In the genomic region with DNA sequence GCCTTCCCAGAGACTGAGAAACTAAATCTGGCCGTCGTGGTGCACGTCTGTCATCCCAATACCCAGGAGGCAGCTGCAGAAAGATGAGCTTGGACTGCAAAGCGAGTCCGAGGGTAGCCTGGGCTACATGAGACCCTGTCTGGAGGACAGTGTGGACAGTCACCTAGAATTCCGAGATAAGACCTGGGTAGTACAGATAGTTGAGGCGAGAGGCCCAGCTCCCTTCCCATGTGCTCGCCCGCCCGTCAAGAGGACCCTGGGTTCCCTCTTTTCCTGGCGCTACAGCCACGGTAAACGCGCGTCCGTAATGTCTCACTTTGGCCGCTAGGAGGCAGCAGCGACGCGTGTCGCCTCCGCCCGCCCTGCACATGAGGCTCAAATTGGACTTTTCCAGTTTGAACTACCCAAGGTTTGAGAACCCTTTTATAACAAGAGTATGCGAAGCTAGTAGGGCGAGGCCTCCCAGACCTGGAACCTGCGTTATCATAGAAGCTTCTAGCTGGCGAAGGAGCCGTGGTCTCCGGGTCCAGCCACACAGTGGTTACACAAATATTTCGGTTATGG, we compare ENCODE assay signal across 8 mouse cellular contexts. TPM values are rescaled to one million over a fixed set of nuclear protein-coding genes. Genes with fewer than 3 reads are reported as not detected.
DNase-seq lines count a peak whose midpoint lies in the region; ATAC-seq and TF ChIP-seq lines count a peak whose summit lies in the region.

No protein-coding gene starts in this region.

- no peak overlapping the region for H3K4me3 ChIP-seq in forebrain, postnatal 0 days (ENCODE audit: low read depth, low read length)
- H3K4me3 ChIP-seq in intestine, embryonic 16.5 days (ENCODE audit: low read length) = no peak overlapping the region
- H3K4me3 ChIP-seq in olfactory bulb, adult 2 months (ENCODE audit: insufficient read depth, low read depth, low read length) = no peak overlapping the region

- peak; percentile 94 for TF ChIP-seq CTCF in forebrain, postnatal 0 days (IDR thresholded peaks at IDR 0.05; ENCODE audit: low read depth)
- TF ChIP-seq CTCF in olfactory bulb, adult 2 months (IDR thresholded peaks at IDR 0.05; ENCODE audit: insufficient read depth, low read depth, low read length) = peak; percentile 92

- DNase-seq in right cerebral cortex, postnatal 4 days = peak; percentile 65
- no peak for DNase-seq in right cerebral cortex, postnatal 25 days
- DNase-seq in c-Kit-positive CD71-negative TER-119-negative erythroid progenitor cells, embryonic 14.5 days (ENCODE audit: low read depth) = peak; percentile 67
- DNase-seq in forebrain, postnatal 0 days = peak; percentile 78
- DNase-seq in lung, adult 18-20 months = peak; percentile 67 to 71
- peak; percentile 38 for DNase-seq in yolk sac, embryonic 10.5 days (ENCODE audit: low spot score)

- H3K27ac ChIP-seq in forebrain, postnatal 0 days (ENCODE audit: low read depth, low read length) = no peak overlapping the region
- H3K27ac ChIP-seq in intestine, embryonic 16.5 days (ENCODE audit: low read length) = no peak overlapping the region
- no peak overlapping the region for H3K27ac ChIP-seq in olfactory bulb, adult 2 months (ENCODE audit: insufficient read depth, low read depth, low read length)

- peak; percentile 62; the same call in 1 of the 2 replicates for ATAC-seq in forebrain, postnatal 0 days
- peak; percentile 14; the same call in 1 of the 2 replicates for ATAC-seq in intestine, embryonic 16.5 days

- no peak overlapping the region for H3K9ac ChIP-seq in forebrain, postnatal 0 days
- H3K9ac ChIP-seq in intestine, embryonic 16.5 days (ENCODE audit: low read depth, low read length) = 0 out of 2 replicates have a peak overlapping the region, but pooled peaks have one; percentile 17

- WGBS in forebrain, postnatal 0 days = 15% methylated on average over 30 of the region's 30 CpGs
- WGBS in intestine, embryonic 16.5 days = 16% methylated on average over 30 of the region's 30 CpGs
- 18% methylated on average over 30 of the region's 30 CpGs for WGBS in olfactory bulb, adult 2 months

- H3K9me3 ChIP-seq in forebrain, postnatal 0 days (ENCODE audit: low read length) = 0 out of 2 replicates have a peak, but pooled peaks cover 5% of the 10 kb centered on the region
- no peaks in the 10 kb centered on the region for H3K9me3 ChIP-seq in intestine, embryonic 16.5 days (ENCODE audit: control insufficient read depth, low read length)

- peaks cover 16% of the 10 kb centered on the region for H3K27me3 ChIP-seq in forebrain, postnatal 0 days (ENCODE audit: insufficient read depth, low read length)
- peaks cover 8% of the 10 kb centered on the region for H3K27me3 ChIP-seq in intestine, embryonic 16.5 days (replicated peaks; ENCODE audit: control insufficient read depth, insufficient read depth, low read length)

- H3K4me2 ChIP-seq in forebrain, postnatal 0 days (ENCODE audit: low read depth) = no peak overlapping the region
- no peak overlapping the region for H3K4me2 ChIP-seq in intestine, embryonic 16.5 days (ENCODE audit: low read depth, low read length)

- H3K4me1 ChIP-seq in forebrain, postnatal 0 days (ENCODE audit: insufficient read depth) = no peaks in the 10 kb centered on the region
- H3K4me1 ChIP-seq in intestine, embryonic 16.5 days (ENCODE audit: control insufficient read depth, insufficient read depth, low read length) = peaks cover 11% of the 10 kb centered on the region
- H3K4me1 ChIP-seq in olfactory bulb, adult 2 months (ENCODE audit: control insufficient read depth, insufficient read depth, low read length) = peaks cover 11% of the 10 kb centered on the region

- no peaks in the 10 kb centered on the region for H3K36me3 ChIP-seq in forebrain, postnatal 0 days (ENCODE audit: insufficient read depth)
- H3K36me3 ChIP-seq in intestine, embryonic 16.5 days (ENCODE audit: control insufficient read depth, insufficient read depth, low read length) = no peaks in the 10 kb centered on the region

- TF ChIP-seq POLR2A in olfactory bulb, adult 2 months (IDR thresholded peaks at IDR 0.05; ENCODE audit: insufficient read depth, low read depth, low read length) = no peak

RNA-seq across cellular contexts. Expression of gene Il12rb1, which starts 13.2 kb away (rescaled TPM):
- 0.05 TPM in 1 of 2 replicates, not detected in the other for total RNA-seq in forebrain, postnatal 0 days (2014; rRNA removed)
- not detected in 2 replicates for polyA plus RNA-seq in forebrain, postnatal 0 days (2015; fragmentation: Nextera tagmentation; extraction: Ambion mirVana)
- 0.27 and 0.34 TPM in 2 replicates for polyA plus RNA-seq in intestine, embryonic 16.5 days (2015; fragmentation: Nextera tagmentation; extraction: Ambion mirVana)
- not detected in 2 replicates for polyA plus RNA-seq in olfactory bulb, adult 2 months (2012; ENCODE audit: insufficient read depth, insufficient read length, low replicate concordance, missing spikeins)

RNA-seq across cellular contexts. Expression of gene Mast3, which starts 16.6 kb away (rescaled TPM):
- 26.2 and 60.0 TPM in 2 replicates for total RNA-seq in forebrain, postnatal 0 days (2014; rRNA removed)
- 20.3 and 25.2 TPM in 2 replicates for polyA plus RNA-seq in forebrain, postnatal 0 days (2015; fragmentation: Nextera tagmentation; extraction: Ambion mirVana)
- polyA plus RNA-seq in intestine, embryonic 16.5 days (2015; fragmentation: Nextera tagmentation; extraction: Ambion mirVana) = 12.9 and 15.1 TPM in 2 replicates
- 57.2 TPM in 1 of 2 replicates, not detected in the other for polyA plus RNA-seq in olfactory bulb, adult 2 months (2012; ENCODE audit: insufficient read depth, insufficient read length, low replicate concordance, missing spikeins)

RNA-seq across cellular contexts. Expression of gene Arrdc2, which starts 18.0 kb away (rescaled TPM):
- 15.4 and 25.9 TPM in 2 replicates for total RNA-seq in forebrain, postnatal 0 days (2014; rRNA removed)
- 5.6 and 7.1 TPM in 2 replicates for polyA plus RNA-seq in forebrain, postnatal 0 days (2015; fragmentation: Nextera tagmentation; extraction: Ambion mirVana)
- 8.3 and 9.0 TPM in 2 replicates for polyA plus RNA-seq in intestine, embryonic 16.5 days (2015; fragmentation: Nextera tagmentation; extraction: Ambion mirVana)
- polyA plus RNA-seq in olfactory bulb, adult 2 months (2012; ENCODE audit: insufficient read depth, insufficient read length, low replicate concordance, missing spikeins) = not detected in 2 replicates

RNA-seq across cellular contexts. Expression of gene Kcnn1, which starts 41.6 kb away (rescaled TPM):
- 20.5 and 31.5 TPM in 2 replicates for total RNA-seq in forebrain, postnatal 0 days (2014; rRNA removed)
- polyA plus RNA-seq in forebrain, postnatal 0 days (2015; fragmentation: Nextera tagmentation; extraction: Ambion mirVana) = 9.4 and 9.8 TPM in 2 replicates
- polyA plus RNA-seq in intestine, embryonic 16.5 days (2015; fragmentation: Nextera tagmentation; extraction: Ambion mirVana) = 1.0 and 1.2 TPM in 2 replicates
- polyA plus RNA-seq in olfactory bulb, adult 2 months (2012; ENCODE audit: insufficient read depth, insufficient read length, low replicate concordance, missing spikeins) = not detected in 2 replicates

RNA-seq across cellular contexts. Expression of gene Pik3r2, which starts 45.0 kb away (rescaled TPM):
- 160 and 170 TPM in 2 replicates for total RNA-seq in forebrain, postnatal 0 days (2014; rRNA removed)
- polyA plus RNA-seq in forebrain, postnatal 0 days (2015; fragmentation: Nextera tagmentation; extraction: Ambion mirVana) = 147 and 153 TPM in 2 replicates
- 63.7 and 65.3 TPM in 2 replicates for polyA plus RNA-seq in intestine, embryonic 16.5 days (2015; fragmentation: Nextera tagmentation; extraction: Ambion mirVana)
- polyA plus RNA-seq in olfactory bulb, adult 2 months (2012; ENCODE audit: insufficient read depth, insufficient read length, low replicate concordance, missing spikeins) = not detected in 2 replicates
